Mouse (Mus musculus): ENCODE results near the gene Abcg4.

- TF ChIP-seq CTCF (conservative IDR thresholded peaks at IDR 0.05; ENCODE audit: low read length) = no peak
- TF ChIP-seq NANOG (IDR thresholded peaks at IDR 0.05; ENCODE audit: borderline replicate concordance, low read length) = no peak
Measured at GRCm38 (mm10) chr9:44336964-44337363, 48.5 kb upstream of the Abcg4 start.
